Mouse (Mus musculus) liver, embryonic 14.5 days (tissue): Measurements from ENCODE around the gene H2afy.

Experiments
- CTCF ChIP-seq: IDR thresholded peaks from 2 replicates; pipeline ENCODE4 v1.5.1; 2016; ENCODE audit warnings: antibody characterized with exemption, low read depth, control low read depth
- EP300 ChIP-seq: IDR thresholded peaks from 2 replicates; pipeline ENCODE4 v1.6.1; 2016; ENCODE audit warnings: antibody characterized with exemption, low read depth

- TF ChIP-seq CTCF (no peak), EP300 (no peak)
These were observed 96.4 kb downstream of the H2afy start for GRCm38 (mm10) chr13:56039610-56040371.
